Mouse (Mus musculus) limb, embryonic 14.5 days (tissue): ENCODE measurements around the gene Dbndd2. TPM values are rescaled to one million over a fixed set of nuclear protein-coding genes. Genes with fewer than 3 reads are reported as not detected.
A peak's percentile ranks its signal among the peaks of the same experiment; 100 is the strongest.

ENCODE experiments used
- ATAC-seq: fragments of 200-750 bp; cut with Nextera tagmentation; 2 replicates; pipeline ENCODE4 v1.8.0; 2017; ENCODE audit warnings: low read depth, moderate number of reproducible peaks, moderate TSS enrichment; ENCODE audit not compliant: low FRiP score
- DNase-seq: peaks from one replicate; pipeline ENCODE4 v3.0.0-alpha.2; 2015; ENCODE audit warnings: low spot score
- H3K27ac ChIP-seq: fragments of 300-500 bp; sonication (generic); replicated peaks from 2 replicates; pipeline ENCODE4 v1.5.1; 2014; ENCODE audit warnings: low read depth, mild to moderate bottlenecking, low read length, moderate library complexity, mixed read lengths
- H3K27me3 ChIP-seq: fragments of 300-500 bp; sonication (generic); 2 replicates; pipeline ENCODE4 v1.6.1; 2014; ENCODE audit warnings: low read length, mixed read lengths; ENCODE audit not compliant: control insufficient read depth, insufficient read depth
- H3K36me3 ChIP-seq: fragments of 300-500 bp; sonication (generic); 2 replicates; pipeline ENCODE4 v1.6.1; 2014; ENCODE audit warnings: mild to moderate bottlenecking, low read length, moderate library complexity, mixed read lengths; ENCODE audit not compliant: control insufficient read depth, insufficient read depth
- H3K4me1 ChIP-seq: fragments of 300-500 bp; sonication (generic); 2 replicates; pipeline ENCODE4 v1.6.1; 2014; ENCODE audit warnings: antibody characterized with exemption, low read length, mixed read lengths; ENCODE audit not compliant: control insufficient read depth, insufficient read depth
- H3K4me2 ChIP-seq: fragments of 300-500 bp; sonication (generic); replicated peaks from 2 replicates; pipeline ENCODE4 v1.6.1; 2014; ENCODE audit warnings: low read depth, mild to moderate bottlenecking, low read length, moderate library complexity; ENCODE audit not compliant: severe bottlenecking
- H3K4me3 ChIP-seq: fragments of 300-500 bp; sonication (generic); replicated peaks from 2 replicates; pipeline ENCODE4 v1.5.1; 2014; ENCODE audit warnings: low read length
- H3K9ac ChIP-seq: fragments of 300-500 bp; sonication (generic); 2 replicates; pipeline ENCODE4 v1.6.1; 2014; ENCODE audit warnings: mild to moderate bottlenecking, low read depth, low read length, moderate library complexity; ENCODE audit not compliant: severe bottlenecking
- H3K9me3 ChIP-seq: fragments of 300-500 bp; sonication (generic); 2 replicates; pipeline ENCODE4 v1.6.1; 2016; ENCODE audit warnings: low read length; ENCODE audit not compliant: control insufficient read depth
- POLR2A ChIP-seq: fragments of 200-500 bp; IDR thresholded peaks from 2 replicates; pipeline ENCODE4 v1.8.0; 2012; ENCODE audit warnings: inconsistent platforms, mild to moderate bottlenecking, moderate library complexity, borderline replicate concordance; ENCODE audit not compliant: insufficient read depth, insufficient read length; ENCODE audit errors: extremely low read depth
- WGBS: fragments of 180-500 bp; shearing (Covaris S2); extraction: QIAGEN DNeasy Blood & Tissue Kit; methylation state at CpG from one replicate; pipeline ENCODE4 v1.1.7; 2014; 5-methylcytosine and 5-hydroxymethylcytosine counted together
- polyA plus RNA-seq, 2 experiments: library from polyadenylated mRNA; depleted of rRNA in 1 of 2; stranded (reverse) in 1 of 2; unstranded in 1 of 2; fragments of >200 nt; fragmentation: Nextera tagmentation in 1 of 2; extraction: Ambion mirVana in 1 of 2; gene quantifications; 2 replicates each; pipeline versions ENCODE4 v1.2.1 to v1.2.3; 2012 to 2014

Dbndd2 gene
- polyA plus RNA-seq (2012; rRNA removed) (7.7 and 8.3 TPM in 2 replicates), polyA plus RNA-seq (2014; fragmentation: Nextera tagmentation; extraction: Ambion mirVana) (2.9 and 4.4 TPM in 2 replicates)

- Histone ChIP-seq H3K4me1 (0 out of 2 replicates have a peak, but pooled peaks cover 5% of the 10 kb centered on the region), H3K36me3 (no peaks in the 10 kb centered on the region), H3K4me2 (peak within 1 kb of the TSS; percentile 100), H3K9me3 (no peaks in the 10 kb centered on the region), H3K27ac (no peak within 1 kb of the TSS), H3K4me3 (peak within 1 kb of the TSS; percentile 71), H3K27me3 (peaks cover 26% of the 10 kb centered on the region), H3K9ac (peak within 1 kb of the TSS; percentile 66)
- under 1% methylated on average over 26 of the region's 26 CpGs for WGBS
- no peak for TF ChIP-seq POLR2A
- ATAC-seq (peak; percentile 27), DNase-seq (no peak)
Measured at GRCm38 (mm10) chr2:164485681-164486257, at the start of gene Dbndd2. Dbndd2 (plus strand) TSS chr2:164486106.

- Histone ChIP-seq H3K4me2 (peak overlapping the region; percentile 13; the same call in 1 of the 2 replicates), H3K4me1 (peaks cover 85% of the 10 kb centered on the region)
Measured at GRCm38 (mm10) chr2:164436215-164436913, 49.5 kb upstream of the Dbndd2 start.

GRCm38 (mm10) chr2:164436961-164437360 lies 48.9 kb upstream of the Dbndd2 start:
- no peaks in the 10 kb centered on the region for H3K27me3 ChIP-seq
- ATAC-seq, result peak; percentile 36
- no peaks in the 10 kb centered on the region for H3K36me3 ChIP-seq
- TF ChIP-seq POLR2A, result no peak
- H3K9me3 ChIP-seq, result no peaks in the 10 kb centered on the region
- H3K4me1 ChIP-seq, result peaks cover 83% of the 10 kb centered on the region
- no peak overlapping the region for H3K4me3 ChIP-seq
- H3K27ac ChIP-seq, result peak overlapping the region; percentile 55
- 45% methylated on average over 3 of the region's 3 CpGs for WGBS
- no peak overlapping the region for H3K9ac ChIP-seq
- no peak overlapping the region for H3K4me2 ChIP-seq
- DNase-seq, result no peak

More at GRCm38 (mm10) chr2:164436215-164436913, 49.5 kb upstream of the Dbndd2 start:
- Histone ChIP-seq H3K27ac (peak overlapping the region; percentile 55), H3K27me3 (no peaks in the 10 kb centered on the region), H3K4me3 (no peak overlapping the region), H3K9me3 (no peaks in the 10 kb centered on the region), H3K9ac (no peak overlapping the region), H3K36me3 (no peaks in the 10 kb centered on the region)
- no peak for DNase-seq
- 0 out of 2 replicates have a peak, but pooled peaks have one; percentile 8 for ATAC-seq
- 17% methylated on average over 8 of the region's 8 CpGs for WGBS
- TF ChIP-seq POLR2A, result no peak

GRCm38 (mm10) chr2:164437710-164438109 lies 48.2 kb upstream of the Dbndd2 start:
- no peak overlapping the region for H3K9ac ChIP-seq
- TF ChIP-seq POLR2A, result no peak
- 35% methylated on average over 6 of the region's 6 CpGs for WGBS
- DNase-seq (no peak), ATAC-seq (no peak)
- no peaks in the 10 kb centered on the region for H3K9me3 ChIP-seq
- no peak overlapping the region for H3K4me3 ChIP-seq
- no peak overlapping the region for H3K27ac ChIP-seq
- H3K4me1 ChIP-seq, result peaks cover 81% of the 10 kb centered on the region
- H3K4me2 ChIP-seq, result no peak overlapping the region
- H3K27me3 ChIP-seq, result no peaks in the 10 kb centered on the region
- no peaks in the 10 kb centered on the region for H3K36me3 ChIP-seq

- Histone ChIP-seq H3K4me2 (no peak overlapping the region), H3K9me3 (no peaks in the 10 kb centered on the region), H3K4me3 (no peak overlapping the region), H3K4me1 (peaks cover 77% of the 10 kb centered on the region), H3K9ac (no peak overlapping the region), H3K27me3 (no peaks in the 10 kb centered on the region), H3K27ac (no peak overlapping the region), H3K36me3 (no peaks in the 10 kb centered on the region)
- no peak for DNase-seq
- 41% methylated on average over 8 of the region's 8 CpGs for WGBS
- no peak for TF ChIP-seq POLR2A
- ATAC-seq, result no peak
Measured at GRCm38 (mm10) chr2:164438257-164438656, 47.6 kb upstream of the Dbndd2 start.
